Mouse (Mus musculus): ENCODE results near the gene Vmn1r41. TPM values are rescaled to one million over a fixed set of nuclear protein-coding genes. Genes with fewer than 3 reads are reported as not detected.

The Vmn1r41 gene
- polyA plus RNA-seq (2015; fragmentation: Nextera tagmentation; extraction: Ambion mirVana), result not detected in 2 replicates

DNA sequence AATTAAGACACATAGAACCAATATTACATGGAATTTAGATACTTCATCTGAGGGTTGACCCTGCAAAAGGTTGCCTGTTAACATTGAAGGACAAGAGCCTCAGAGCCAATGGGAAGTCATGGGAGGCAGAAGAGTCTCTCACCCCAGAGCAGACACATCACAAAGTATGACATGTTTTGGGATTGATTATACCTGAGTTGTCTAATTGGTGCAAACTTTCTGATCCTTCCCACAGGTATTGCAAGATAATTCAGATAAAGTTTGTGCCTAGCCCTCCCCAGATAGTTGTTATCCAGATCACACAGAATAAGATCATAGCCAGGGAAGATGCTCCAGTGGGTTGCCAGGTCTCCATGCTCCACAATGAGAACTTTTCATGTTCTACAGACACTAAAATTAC is at the start of gene Vmn1r41:
Gene Vmn1r41 (plus strand): TSS at position 301 of the 400 bp plus-strand sequence.
- Histone ChIP-seq H3K36me3 (no peaks in the 10 kb centered on the region), H3K4me2 (no peak within 1 kb of the TSS), H3K9ac (no peak within 1 kb of the TSS), H3K4me1 (no peaks in the 10 kb centered on the region), H3K9me3 (no peaks in the 10 kb centered on the region), H3K27ac (no peak within 1 kb of the TSS), H3K27me3 (no peaks in the 10 kb centered on the region), H3K4me3 (no peak within 1 kb of the TSS)
- no peak for ATAC-seq (ENCODE audit: insufficient number of reproducible peaks, insufficient read depth, low FRiP score, low TSS enrichment, low read depth)

DNA sequence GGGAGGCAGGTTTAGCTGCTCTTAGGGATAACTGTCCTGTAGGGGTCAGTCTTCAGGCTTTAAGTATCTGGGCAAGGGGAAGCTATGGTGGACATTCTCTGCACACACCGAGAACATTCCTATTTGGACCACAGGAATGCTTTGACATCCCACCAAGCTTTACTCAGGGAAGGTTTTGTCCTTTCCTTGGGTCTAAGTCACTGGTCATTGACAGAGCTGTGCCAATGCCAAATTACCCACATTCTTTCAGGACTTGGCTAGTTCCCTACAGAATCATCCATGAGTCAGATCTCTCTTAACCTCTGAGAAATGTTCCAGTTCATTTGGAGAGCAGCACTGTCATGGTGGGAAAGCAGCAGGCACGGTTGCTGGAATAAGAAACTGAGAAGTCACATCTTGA is 33.9 kb upstream of the Vmn1r41 start:
- no peak for ATAC-seq (ENCODE audit: insufficient number of reproducible peaks, insufficient read depth, low FRiP score, low TSS enrichment, low read depth)
- Histone ChIP-seq H3K9ac (no peak overlapping the region), H3K36me3 (no peaks in the 10 kb centered on the region), H3K9me3 (no peaks in the 10 kb centered on the region), H3K27me3 (no peaks in the 10 kb centered on the region), H3K27ac (no peak overlapping the region), H3K4me1 (no peaks in the 10 kb centered on the region), H3K4me3 (no peak overlapping the region), H3K4me2 (no peak overlapping the region)
- 68% methylated on average over 2 of the region's 2 CpGs for WGBS

DNA sequence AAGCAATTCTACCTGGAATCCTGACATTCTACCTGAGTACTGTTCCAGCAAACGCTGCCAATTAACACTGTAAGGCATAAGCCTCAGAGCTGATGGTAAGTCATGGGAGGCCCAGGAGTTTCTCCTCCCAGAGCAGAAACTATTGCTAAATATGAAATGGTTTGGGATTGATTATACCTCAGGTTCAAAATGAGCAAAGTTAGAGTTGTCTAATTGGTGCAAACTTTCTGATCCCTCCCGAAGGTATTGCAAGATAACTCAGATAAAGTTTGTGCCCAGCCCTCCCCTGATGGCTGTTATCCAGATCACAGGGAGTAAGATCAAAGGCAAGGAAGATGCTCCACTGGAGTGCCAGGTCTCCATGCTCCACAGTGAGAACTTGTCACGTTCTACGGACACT is 33.3 kb upstream of the Vmn1r41 start, which contains the start of gene Vmn1r40:
Gene Vmn1r40 (plus strand): TSS at position 301 of the 400 bp plus-strand sequence.
- no peak within 1 kb of the TSS for H3K9ac ChIP-seq
- no peaks in the 10 kb centered on the region for H3K9me3 ChIP-seq
- no peak for ATAC-seq (ENCODE audit: insufficient number of reproducible peaks, insufficient read depth, low FRiP score, low TSS enrichment, low read depth)
- H3K36me3 ChIP-seq, result no peaks in the 10 kb centered on the region
- no peak within 1 kb of the TSS for H3K4me3 ChIP-seq
- H3K27me3 ChIP-seq, result no peaks in the 10 kb centered on the region
- 77% methylated on average over 4 of the region's 4 CpGs for WGBS
- H3K4me2 ChIP-seq, result no peak within 1 kb of the TSS
- H3K27ac ChIP-seq, result no peak within 1 kb of the TSS
- H3K4me1 ChIP-seq, result no peaks in the 10 kb centered on the region

DNA sequence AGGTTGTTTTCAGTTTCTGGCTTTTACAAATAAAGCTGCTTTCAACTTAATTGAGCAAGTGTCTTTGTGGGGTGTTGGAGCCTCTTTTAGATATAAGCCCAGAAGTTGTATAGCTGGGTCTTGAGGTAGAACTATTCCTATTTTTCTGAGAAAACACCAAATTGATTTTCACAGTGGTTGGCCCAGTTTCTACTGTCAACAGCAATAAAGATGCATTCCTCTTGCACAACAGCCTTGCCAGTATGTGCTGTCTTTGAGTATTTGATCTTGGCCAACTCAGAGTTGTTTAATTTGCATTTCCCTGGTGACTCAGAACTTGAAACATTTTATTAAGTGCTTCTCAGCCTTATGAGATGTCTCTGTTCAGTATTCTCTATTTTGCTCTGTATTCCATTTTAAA is 22.5 kb upstream of the Vmn1r41 start:
- H3K27ac ChIP-seq, result no peak overlapping the region
- no peaks in the 10 kb centered on the region for H3K9me3 ChIP-seq
- ATAC-seq (ENCODE audit: insufficient number of reproducible peaks, insufficient read depth, low FRiP score, low TSS enrichment, low read depth), result no peak
- no peak overlapping the region for H3K4me3 ChIP-seq
- no peaks in the 10 kb centered on the region for H3K27me3 ChIP-seq
- H3K9ac ChIP-seq, result no peak overlapping the region
- no peaks in the 10 kb centered on the region for H3K36me3 ChIP-seq
- H3K4me1 ChIP-seq, result no peaks in the 10 kb centered on the region
- H3K4me2 ChIP-seq, result no peak overlapping the region

DNA sequence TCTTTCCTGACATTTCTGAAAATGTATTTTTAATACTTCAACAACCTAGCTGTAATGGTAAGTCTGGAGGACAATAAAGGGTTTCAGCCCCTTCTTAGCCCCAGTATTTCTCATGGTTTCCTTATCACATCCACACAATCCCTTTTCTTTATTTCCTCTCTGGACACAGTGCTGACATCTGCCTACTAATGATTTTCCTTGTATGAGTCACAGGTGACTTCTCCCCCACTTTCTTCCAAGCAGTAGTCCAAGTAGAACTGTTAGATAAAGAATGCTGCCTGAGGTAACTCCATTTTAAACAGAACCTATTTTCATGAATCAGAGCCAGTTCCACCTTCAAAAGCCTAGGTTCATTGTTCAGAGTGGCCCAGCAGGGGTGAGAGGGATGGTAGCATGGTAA is 2.2 kb downstream of the Vmn1r41 start:
- Histone ChIP-seq H3K36me3 (no peaks in the 10 kb centered on the region), H3K9ac (no peak overlapping the region), H3K27me3 (no peaks in the 10 kb centered on the region), H3K4me1 (no peaks in the 10 kb centered on the region), H3K4me3 (no peak overlapping the region), H3K9me3 (no peaks in the 10 kb centered on the region), H3K27ac (no peak overlapping the region), H3K4me2 (no peak overlapping the region)
- ATAC-seq (ENCODE audit: insufficient number of reproducible peaks, insufficient read depth, low FRiP score, low TSS enrichment, low read depth), result no peak

DNA sequence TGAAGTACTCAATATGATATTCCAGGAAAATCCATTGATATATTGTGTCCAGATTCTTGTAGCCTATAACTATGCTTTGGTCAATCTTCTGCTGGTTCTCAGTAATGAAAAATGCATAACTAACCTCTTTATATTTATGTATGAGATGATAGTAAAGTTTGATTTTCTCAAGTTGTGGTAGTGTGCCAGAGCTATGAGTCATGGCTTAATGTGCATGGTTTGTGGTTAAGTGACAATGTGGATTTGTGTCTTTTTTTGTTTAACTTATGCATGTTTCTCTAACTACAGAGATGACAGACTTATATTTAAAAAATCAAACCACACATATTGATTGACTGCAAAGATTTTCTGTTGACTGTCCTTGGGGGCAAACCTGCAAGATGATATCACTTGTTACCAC is 49.7 kb downstream of the Vmn1r41 start:
- Histone ChIP-seq H3K27me3 (no peaks in the 10 kb centered on the region), H3K4me1 (no peaks in the 10 kb centered on the region), H3K4me3 (no peak overlapping the region), H3K27ac (no peak overlapping the region), H3K9ac (no peak overlapping the region), H3K36me3 (no peaks in the 10 kb centered on the region), H3K9me3 (no peaks in the 10 kb centered on the region), H3K4me2 (no peak overlapping the region)
- ATAC-seq (ENCODE audit: insufficient number of reproducible peaks, insufficient read depth, low FRiP score, low TSS enrichment, low read depth), result no peak

Other genes with a start within 250 kb of the Vmn1r41 start
- gene Chchd6, start 145.1 kb upstream of the Vmn1r41 start, polyA plus RNA-seq (2015; fragmentation: Nextera tagmentation; extraction: Ambion mirVana), result 65.0 and 67.2 TPM in 2 replicates
- 9.6 and 10.1 TPM in 2 replicates for gene Txnrd3, start 96.8 kb upstream of the Vmn1r41 start, polyA plus RNA-seq (2015; fragmentation: Nextera tagmentation; extraction: Ambion mirVana)
- gene Vmn1r40, start 33.2 kb upstream of the Vmn1r41 start, polyA plus RNA-seq (2015; fragmentation: Nextera tagmentation; extraction: Ambion mirVana), result not detected in 2 replicates
- gene Vmn1r42, start 135.6 kb downstream of the Vmn1r41 start, polyA plus RNA-seq (2015; fragmentation: Nextera tagmentation; extraction: Ambion mirVana), result not detected in 2 replicates
- gene Vmn1r43, start 135.6 kb downstream of the Vmn1r41 start, polyA plus RNA-seq (2015; fragmentation: Nextera tagmentation; extraction: Ambion mirVana), result not detected in 2 replicates
- not detected in 2 replicates for gene Vmn1r44, start 142.9 kb downstream of the Vmn1r41 start, polyA plus RNA-seq (2015; fragmentation: Nextera tagmentation; extraction: Ambion mirVana)
- gene Vmn1r45, start 199.8 kb downstream of the Vmn1r41 start, polyA plus RNA-seq (2015; fragmentation: Nextera tagmentation; extraction: Ambion mirVana), result not detected in 2 replicates
- not detected in 2 replicates for gene Vmn1r46, start 228.5 kb downstream of the Vmn1r41 start, polyA plus RNA-seq (2015; fragmentation: Nextera tagmentation; extraction: Ambion mirVana)

Data from embryonic facial prominence, embryonic 13.5 days (tissue).